Mouse (Mus musculus): ENCODE results near the gene Dpf3. TPM values are rescaled to one million over a fixed set of nuclear protein-coding genes. Genes with fewer than 3 reads are reported as not detected.

Gene Dpf3
- polyA plus RNA-seq, 1 experiment from 2014 or later: 4.4 TPM

DNA sequence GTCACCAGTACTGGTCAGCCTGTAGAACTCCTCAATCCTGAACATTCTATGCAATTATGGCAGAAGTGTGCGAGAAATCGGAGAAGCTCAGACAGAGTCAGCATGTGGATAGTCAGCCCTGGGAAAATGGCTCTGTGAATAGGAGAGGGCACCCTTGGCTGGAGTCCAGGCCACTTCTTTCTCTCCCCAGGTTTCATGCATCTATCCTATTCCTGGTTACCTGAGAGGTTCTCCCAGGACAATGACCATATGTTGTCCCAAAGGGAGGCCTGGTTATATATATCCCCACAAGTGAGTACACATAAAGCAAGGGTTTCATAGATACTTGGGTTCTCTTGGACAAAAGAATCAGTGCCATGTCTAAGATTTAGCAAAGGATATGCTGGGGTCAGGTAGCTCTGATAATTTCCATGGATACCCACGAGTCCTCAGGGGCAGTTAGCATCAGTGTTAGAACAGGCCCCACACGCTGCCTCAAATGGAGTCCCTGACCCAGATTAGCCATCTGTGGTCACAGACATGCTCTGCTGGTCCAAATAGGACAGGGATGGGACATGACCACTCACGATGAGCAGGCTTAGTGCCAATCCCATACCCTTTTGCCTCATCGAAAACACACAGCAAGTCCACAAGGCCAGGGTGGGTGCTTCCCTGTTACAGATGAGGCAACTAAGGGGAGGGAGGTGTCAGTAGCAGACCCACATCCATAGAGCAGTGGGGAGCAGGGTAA, 203.8 kb downstream of the Dpf3 start:
- Histone ChIP-seq H3K4me3 (ENCODE audit: low read depth, low read length) (no peak overlapping the region), H3K27me3 (ENCODE audit: control insufficient read depth, insufficient read depth, low read length) (no peaks in the 10 kb centered on the region), H3K36me3 (ENCODE audit: control insufficient read depth, insufficient read depth, low read length) (no peaks in the 10 kb centered on the region), H3K27ac (ENCODE audit: low read depth, low read length) (no peak overlapping the region), H3K9ac (ENCODE audit: low read length) (no peak overlapping the region), H3K4me2 (ENCODE audit: low read depth, low read length, severe bottlenecking) (no peak overlapping the region), H3K4me1 (replicated peaks; ENCODE audit: control insufficient read depth, insufficient read depth, low read length) (no peaks in the 10 kb centered on the region), H3K9me3 (ENCODE audit: control insufficient read depth, low read length) (no peaks in the 10 kb centered on the region)
- DNase-seq (ENCODE audit: low spot score): no peak
- 92% methylated on average over 6 of the region's 6 CpGs for WGBS
- no peak for ATAC-seq (replicated peaks; ENCODE audit: low FRiP score)

DNA sequence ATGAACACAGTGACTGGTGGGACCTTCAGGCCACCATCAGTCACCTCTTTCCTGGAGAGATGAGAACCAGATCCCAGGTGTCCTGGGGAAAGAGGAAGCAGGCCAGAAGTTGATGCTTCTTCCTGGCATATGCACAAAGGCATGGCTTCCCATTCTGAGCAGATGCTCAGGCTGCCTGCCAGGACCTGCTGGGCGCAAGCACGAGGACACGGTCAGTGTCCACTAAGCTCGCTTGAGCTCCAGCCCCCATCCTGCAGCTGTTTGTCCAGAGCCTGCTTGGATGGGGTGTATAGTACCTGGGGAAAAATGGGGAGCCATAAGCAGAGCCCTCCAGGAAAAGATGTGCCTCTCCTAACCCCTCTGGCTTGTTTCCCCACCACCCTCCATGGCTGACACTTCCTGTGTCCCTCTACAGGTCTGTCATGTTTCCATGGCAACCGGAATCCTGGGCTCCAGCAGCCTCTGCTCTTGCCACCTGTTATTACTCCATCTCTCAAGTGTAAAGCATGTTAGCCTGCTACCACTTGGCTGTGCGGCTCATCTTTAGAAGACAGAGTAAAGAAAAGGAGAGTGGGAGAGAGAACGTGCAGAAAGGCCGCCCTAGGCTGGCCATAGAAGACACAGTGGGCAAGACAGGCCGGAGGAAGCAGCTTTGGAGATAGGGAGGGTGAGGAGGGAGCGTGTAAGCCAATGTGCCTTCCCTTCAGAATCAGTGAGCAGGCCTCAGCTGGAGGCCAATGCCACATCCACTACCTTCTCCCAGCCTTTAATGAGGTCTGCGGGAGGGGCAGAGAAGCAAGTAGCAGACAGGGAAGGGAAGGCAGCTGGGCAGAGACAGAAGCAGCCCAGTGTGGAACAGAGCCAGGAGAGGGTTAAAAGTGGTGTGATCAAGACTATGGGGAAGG, 209.7 kb downstream of the Dpf3 start:
- Histone ChIP-seq H3K9ac (ENCODE audit: low read length) (no peak overlapping the region), H3K27ac (ENCODE audit: low read depth, low read length) (no peak overlapping the region), H3K27me3 (ENCODE audit: control insufficient read depth, insufficient read depth, low read length) (no peaks in the 10 kb centered on the region), H3K36me3 (ENCODE audit: control insufficient read depth, insufficient read depth, low read length) (no peaks in the 10 kb centered on the region), H3K4me1 (replicated peaks; ENCODE audit: control insufficient read depth, insufficient read depth, low read length) (peaks cover 6% of the 10 kb centered on the region; the same call in 1 of the 2 replicates), H3K9me3 (ENCODE audit: control insufficient read depth, low read length) (no peaks in the 10 kb centered on the region), H3K4me3 (ENCODE audit: low read depth, low read length) (no peak overlapping the region), H3K4me2 (ENCODE audit: low read depth, low read length, severe bottlenecking) (no peak overlapping the region)
- WGBS: 68% methylated on average over 11 of the region's 11 CpGs
- no peak for DNase-seq (ENCODE audit: low spot score)
- ATAC-seq (replicated peaks; ENCODE audit: low FRiP score): no peak

DNA sequence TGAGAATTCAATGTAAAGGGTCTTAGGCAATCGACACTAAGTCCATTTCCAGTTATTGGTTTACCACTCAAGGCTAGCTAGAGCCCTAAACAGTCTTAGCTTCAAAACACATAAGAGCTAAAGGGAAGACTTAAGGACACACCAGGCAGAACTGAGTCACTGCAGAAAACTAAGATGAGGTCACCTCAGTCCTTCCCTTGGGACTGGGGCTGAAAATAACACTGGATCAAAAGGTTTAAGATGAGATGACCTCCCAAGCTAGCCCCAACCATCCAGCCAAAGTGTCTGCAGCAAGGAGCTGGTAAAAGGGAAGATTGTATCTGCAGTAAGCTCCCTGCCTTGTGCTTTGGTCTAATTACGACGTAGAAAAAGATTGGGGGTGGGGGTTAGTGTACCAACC, 216.3 kb downstream of the Dpf3 start:
- H3K27ac ChIP-seq (ENCODE audit: low read depth, low read length): no peak overlapping the region
- 82% methylated on average over 3 of the region's 3 CpGs for WGBS
- no peak for ATAC-seq (replicated peaks; ENCODE audit: low FRiP score)

DNA sequence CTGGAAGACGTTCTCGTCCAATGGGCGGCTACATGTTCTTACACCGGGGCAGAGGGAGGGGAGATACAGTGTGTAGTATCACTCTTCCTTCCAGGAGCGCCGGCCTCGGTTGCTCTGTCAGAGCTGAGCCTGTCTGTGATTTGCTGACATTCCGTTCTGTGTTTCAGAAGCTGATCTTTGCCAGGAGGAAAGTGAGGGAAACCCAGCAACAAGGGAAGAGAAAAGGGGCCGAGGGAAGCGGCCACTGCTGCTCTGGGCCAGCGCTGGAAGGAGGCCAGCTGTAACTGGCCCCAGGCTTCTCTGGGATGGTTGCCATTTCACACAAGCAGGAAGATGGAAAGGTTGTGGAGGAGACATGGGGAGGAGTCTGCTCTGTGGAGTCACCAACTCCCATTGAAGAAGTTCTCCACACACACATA, 219.0 kb downstream of the Dpf3 start:
- DNase-seq (ENCODE audit: low spot score) (peak; percentile 37), ATAC-seq (replicated peaks; ENCODE audit: low FRiP score) (no peak)
- no peak overlapping the region for H3K4me3 ChIP-seq (ENCODE audit: low read depth, low read length)
- no peak overlapping the region for H3K9ac ChIP-seq (ENCODE audit: low read length)
- no peaks in the 10 kb centered on the region for H3K4me1 ChIP-seq (replicated peaks; ENCODE audit: control insufficient read depth, insufficient read depth, low read length)
- no peaks in the 10 kb centered on the region for H3K36me3 ChIP-seq (ENCODE audit: control insufficient read depth, insufficient read depth, low read length)
- no peak overlapping the region for H3K27ac ChIP-seq (ENCODE audit: low read depth, low read length)
- no peak overlapping the region for H3K4me2 ChIP-seq (ENCODE audit: low read depth, low read length, severe bottlenecking)
- H3K27me3 ChIP-seq (ENCODE audit: control insufficient read depth, insufficient read depth, low read length): no peaks in the 10 kb centered on the region
- H3K9me3 ChIP-seq (ENCODE audit: control insufficient read depth, low read length): no peaks in the 10 kb centered on the region
- 91% methylated on average over 11 of the region's 11 CpGs for WGBS

More for the DNA sequence above, 216.3 kb downstream of the Dpf3 start:
- Histone ChIP-seq H3K4me1 (replicated peaks; ENCODE audit: control insufficient read depth, insufficient read depth, low read length) (no peaks in the 10 kb centered on the region), H3K9me3 (ENCODE audit: control insufficient read depth, low read length) (no peaks in the 10 kb centered on the region), H3K4me3 (ENCODE audit: low read depth, low read length) (no peak overlapping the region), H3K36me3 (ENCODE audit: control insufficient read depth, insufficient read depth, low read length) (no peaks in the 10 kb centered on the region), H3K4me2 (ENCODE audit: low read depth, low read length, severe bottlenecking) (no peak overlapping the region), H3K9ac (ENCODE audit: low read length) (no peak overlapping the region), H3K27me3 (ENCODE audit: control insufficient read depth, insufficient read depth, low read length) (no peaks in the 10 kb centered on the region)
- DNase-seq (ENCODE audit: low spot score): no peak

DNA sequence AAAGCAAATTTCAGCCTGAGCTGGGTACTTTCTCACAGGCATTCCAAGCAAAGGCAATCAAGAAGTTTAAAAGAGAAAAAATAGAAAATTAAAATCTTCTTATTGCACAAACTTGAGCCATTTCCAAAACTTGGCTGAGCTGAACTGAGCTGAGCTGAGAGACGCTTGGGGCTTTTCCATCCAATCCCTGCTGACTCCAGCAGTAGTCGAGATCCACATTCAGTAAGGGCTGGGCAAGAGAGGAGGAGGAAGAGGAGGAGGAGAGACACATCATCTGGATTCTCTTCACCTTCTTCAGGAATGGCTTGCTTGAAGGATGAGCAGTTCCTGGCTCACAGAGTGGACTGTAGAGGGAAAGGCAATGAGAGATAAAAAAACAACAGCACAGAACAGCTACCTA, 227.0 kb downstream of the Dpf3 start:
- H3K9ac ChIP-seq (ENCODE audit: low read length): no peak overlapping the region
- ATAC-seq (replicated peaks; ENCODE audit: low FRiP score) (no peak), DNase-seq (ENCODE audit: low spot score) (no peak)
- H3K4me3 ChIP-seq (ENCODE audit: low read depth, low read length): no peak overlapping the region
- H3K9me3 ChIP-seq (ENCODE audit: control insufficient read depth, low read length): no peaks in the 10 kb centered on the region
- no peak overlapping the region for H3K27ac ChIP-seq (ENCODE audit: low read depth, low read length)
- H3K36me3 ChIP-seq (ENCODE audit: control insufficient read depth, insufficient read depth, low read length): no peaks in the 10 kb centered on the region
- H3K4me1 ChIP-seq (replicated peaks; ENCODE audit: control insufficient read depth, insufficient read depth, low read length): no peaks in the 10 kb centered on the region
- H3K4me2 ChIP-seq (ENCODE audit: low read depth, low read length, severe bottlenecking): no peak overlapping the region
- 82% methylated on average over 2 of the region's 2 CpGs for WGBS
- H3K27me3 ChIP-seq (ENCODE audit: control insufficient read depth, insufficient read depth, low read length): no peaks in the 10 kb centered on the region

DNA sequence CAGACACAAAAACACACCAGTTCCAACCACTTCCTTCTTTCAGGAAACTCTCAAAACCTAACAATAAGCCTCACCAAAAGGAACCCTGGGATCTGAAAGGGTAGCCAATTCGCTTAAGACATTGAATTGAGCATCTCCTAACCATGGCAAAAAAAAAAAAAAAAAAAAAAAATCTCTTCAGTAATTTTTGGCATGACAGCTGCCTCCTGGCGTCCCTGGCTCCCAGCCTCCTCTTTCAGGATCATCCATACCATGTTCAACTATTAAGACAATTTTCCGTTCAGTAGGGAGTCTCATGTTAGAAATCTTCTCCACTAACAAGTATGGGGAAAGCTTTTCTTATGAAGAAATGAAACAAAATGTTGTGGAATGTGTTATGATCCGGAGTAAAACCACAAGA, 233.1 kb downstream of the Dpf3 start:
- Histone ChIP-seq H3K4me2 (ENCODE audit: low read depth, low read length, severe bottlenecking) (no peak overlapping the region), H3K27ac (ENCODE audit: low read depth, low read length) (no peak overlapping the region), H3K4me3 (ENCODE audit: low read depth, low read length) (no peak overlapping the region), H3K27me3 (ENCODE audit: control insufficient read depth, insufficient read depth, low read length) (no peaks in the 10 kb centered on the region), H3K9ac (ENCODE audit: low read length) (no peak overlapping the region), H3K36me3 (ENCODE audit: control insufficient read depth, insufficient read depth, low read length) (no peaks in the 10 kb centered on the region), H3K4me1 (replicated peaks; ENCODE audit: control insufficient read depth, insufficient read depth, low read length) (no peaks in the 10 kb centered on the region), H3K9me3 (ENCODE audit: control insufficient read depth, low read length) (no peaks in the 10 kb centered on the region)
- ATAC-seq (replicated peaks; ENCODE audit: low FRiP score) (no peak), DNase-seq (ENCODE audit: low spot score) (no peak)
- 88% methylated on average over 4 of the region's 4 CpGs for WGBS

DNA sequence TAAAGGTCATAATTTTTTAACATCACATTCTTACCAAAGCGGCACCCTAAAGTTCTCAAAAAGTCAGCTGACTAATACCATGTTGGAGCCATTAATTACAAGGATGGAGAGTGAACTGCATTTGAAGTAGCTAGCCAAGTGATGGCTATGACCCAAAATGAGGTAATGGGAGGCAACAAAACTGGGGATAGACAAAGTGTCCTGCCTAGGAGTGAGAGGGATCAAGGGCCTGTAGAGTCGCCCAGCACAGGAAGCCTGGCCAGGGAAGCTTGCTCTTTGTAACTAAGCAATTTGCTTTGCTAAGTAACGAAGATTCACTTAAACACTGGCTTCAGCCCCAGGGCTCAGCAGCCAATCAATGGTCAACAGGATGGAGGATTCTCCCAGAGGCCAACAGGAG, 238.4 kb downstream of the Dpf3 start:
- Histone ChIP-seq H3K9me3 (ENCODE audit: control insufficient read depth, low read length) (no peaks in the 10 kb centered on the region), H3K4me1 (replicated peaks; ENCODE audit: control insufficient read depth, insufficient read depth, low read length) (no peaks in the 10 kb centered on the region), H3K36me3 (ENCODE audit: control insufficient read depth, insufficient read depth, low read length) (no peaks in the 10 kb centered on the region), H3K9ac (ENCODE audit: low read length) (no peak overlapping the region), H3K27ac (ENCODE audit: low read depth, low read length) (no peak overlapping the region), H3K4me3 (ENCODE audit: low read depth, low read length) (no peak overlapping the region), H3K4me2 (ENCODE audit: low read depth, low read length, severe bottlenecking) (no peak overlapping the region), H3K27me3 (ENCODE audit: control insufficient read depth, insufficient read depth, low read length) (no peaks in the 10 kb centered on the region)
- DNase-seq (ENCODE audit: low spot score) (no peak), ATAC-seq (replicated peaks; ENCODE audit: low FRiP score) (no peak)
- WGBS: 83% methylated on average over 3 of the region's 3 CpGs

DNA sequence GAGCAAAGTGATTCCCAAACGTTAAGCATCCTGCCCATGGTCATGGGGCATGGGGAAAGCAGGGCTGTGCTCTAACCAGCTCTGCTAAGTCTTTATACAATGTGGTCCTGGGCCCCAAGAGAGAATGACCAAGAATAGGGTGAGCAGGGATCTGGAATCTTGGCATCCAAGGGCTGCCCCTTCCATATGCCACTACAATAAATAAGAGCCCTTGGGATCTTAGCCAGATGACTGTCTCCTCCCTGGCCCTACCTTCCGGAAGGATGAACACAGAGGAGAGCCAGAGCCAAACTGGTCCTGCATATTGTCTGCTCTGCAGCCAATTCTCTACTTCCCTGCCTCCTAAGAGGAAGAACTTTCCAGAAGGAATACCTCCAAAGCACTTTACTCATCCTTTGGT, 238.9 kb downstream of the Dpf3 start:
- Histone ChIP-seq H3K4me3 (ENCODE audit: low read depth, low read length) (no peak overlapping the region), H3K9ac (ENCODE audit: low read length) (no peak overlapping the region), H3K4me2 (ENCODE audit: low read depth, low read length, severe bottlenecking) (no peak overlapping the region), H3K27ac (ENCODE audit: low read depth, low read length) (no peak overlapping the region), H3K36me3 (ENCODE audit: control insufficient read depth, insufficient read depth, low read length) (no peaks in the 10 kb centered on the region), H3K27me3 (ENCODE audit: control insufficient read depth, insufficient read depth, low read length) (no peaks in the 10 kb centered on the region), H3K4me1 (replicated peaks; ENCODE audit: control insufficient read depth, insufficient read depth, low read length) (no peaks in the 10 kb centered on the region), H3K9me3 (ENCODE audit: control insufficient read depth, low read length) (no peaks in the 10 kb centered on the region)
- no peak for ATAC-seq (replicated peaks; ENCODE audit: low FRiP score)
- WGBS: 93% methylated on average over 2 of the region's 2 CpGs
- DNase-seq (ENCODE audit: low spot score): no peak
